Mouse (Mus musculus) spleen, adult 18-20 months (tissue): Measurements from ENCODE around the gene Ano10.

Experiments
- DNase-seq, 2 experiments: peaks; one replicate each; pipeline ENCODE4 v3.0.0; 2022; ENCODE audit warnings: mixed read lengths in 2 of 2

Ano10 gene

GRCm38 (mm10) chr9:122288416-122288815 is 5.8 kb downstream of the Ano10 start:
- no peak for DNase-seq

- DNase-seq, result no peak
Observed at GRCm38 (mm10) chr9:122287526-122287925, 6.7 kb downstream of the Ano10 start.

- no peak for DNase-seq
Observed at GRCm38 (mm10) chr9:122285833-122286310, 8.4 kb downstream of the Ano10 start.

- DNase-seq, result no peak
Observed at GRCm38 (mm10) chr9:122285146-122285832, 8.9 kb downstream of the Ano10 start.

GRCm38 (mm10) chr9:122284696-122285095 is 9.5 kb downstream of the Ano10 start:
- DNase-seq, result no peak

GRCm38 (mm10) chr9:122281004-122281403 is 13.2 kb downstream of the Ano10 start:
- DNase-seq, result no peak

GRCm38 (mm10) chr9:122276665-122277064 is 17.6 kb downstream of the Ano10 start:
- no peak for DNase-seq

GRCm38 (mm10) chr9:122276134-122276533 is 18.1 kb downstream of the Ano10 start:
- DNase-seq, result no peak

- no peak for DNase-seq
Observed at GRCm38 (mm10) chr9:122274346-122274745, 19.9 kb downstream of the Ano10 start.

GRCm38 (mm10) chr9:122273879-122274278 is 20.3 kb downstream of the Ano10 start:
- no peak for DNase-seq

- no peak for DNase-seq
Observed at GRCm38 (mm10) chr9:122271866-122272265, 22.4 kb downstream of the Ano10 start.

GRCm38 (mm10) chr9:122271318-122271717 is 22.9 kb downstream of the Ano10 start:
- DNase-seq, result no peak

- no peak for DNase-seq
Observed at GRCm38 (mm10) chr9:122270913-122271312, 23.3 kb downstream of the Ano10 start.

- DNase-seq, result no peak
Observed at GRCm38 (mm10) chr9:122269256-122270041, 24.8 kb downstream of the Ano10 start.

GRCm38 (mm10) chr9:122265526-122266210 is 28.6 kb downstream of the Ano10 start:
- no peak for DNase-seq

GRCm38 (mm10) chr9:122263140-122263539 is 31.1 kb downstream of the Ano10 start:
- DNase-seq, result peak in 1 of 2 experiments; percentile 16

- no peak for DNase-seq
Observed at GRCm38 (mm10) chr9:122254386-122254785, 39.8 kb downstream of the Ano10 start.

GRCm38 (mm10) chr9:122252113-122252512 is 42.1 kb downstream of the Ano10 start:
- peak in 1 of 2 experiments; percentile 27 for DNase-seq

- DNase-seq, result peak in 1 of 2 experiments; percentile 28
Observed at GRCm38 (mm10) chr9:122248168-122248567, 46.1 kb downstream of the Ano10 start.

- peak in 1 of 2 experiments; percentile 78 for DNase-seq
Observed at GRCm38 (mm10) chr9:122247430-122248027, 46.7 kb downstream of the Ano10 start.

GRCm38 (mm10) chr9:122245879-122246278 is 48.3 kb downstream of the Ano10 start:
- DNase-seq, result no peak

- DNase-seq, result no peak
Observed at GRCm38 (mm10) chr9:122245471-122245870, 48.8 kb downstream of the Ano10 start.

GRCm38 (mm10) chr9:122244800-122245165 is 49.4 kb downstream of the Ano10 start:
- DNase-seq, result no peak
